Mouse (Mus musculus) ES-E14 (cell line): ENCODE data around the gene Mrps30. TPM values are rescaled to one million over a fixed set of nuclear protein-coding genes. Genes with fewer than 3 reads are reported as not detected.

ENCODE experiments used
- DNase-seq: peaks from one replicate; pipeline ENCODE4 v3.0.0-alpha.2; 2013; ENCODE audit warnings: low read depth, low spot score
- H3K27ac ChIP-seq: 2 replicates; pipeline ENCODE4 v1.5.1; 2012; ENCODE audit warnings: low read depth, mild to moderate bottlenecking, low read length, moderate library complexity, mixed read lengths; ENCODE audit not compliant: poor library complexity, insufficient read depth, severe bottlenecking
- H3K36me3 ChIP-seq: 2 replicates; pipeline ENCODE4 v1.6.1; 2012; ENCODE audit warnings: mild to moderate bottlenecking, low read length, moderate library complexity, mixed read lengths; ENCODE audit not compliant: control insufficient read depth, poor library complexity, insufficient read depth, severe bottlenecking
- H3K4me1 ChIP-seq, 2 experiments: fragments of 150-350 bp in 1 of 2; sonication (generic) in 1 of 2; 2 replicates each; pipeline ENCODE4 v1.6.1; 2012; ENCODE audit warnings: low read length in 2 of 2, mild to moderate bottlenecking in 1 of 2, mixed read lengths in 1 of 2; ENCODE audit not compliant: control insufficient read depth in 2 of 2, insufficient read depth in 2 of 2, poor library complexity in 1 of 2
- H3K4me3 ChIP-seq, 2 experiments: fragments of 150-350 bp in 1 of 2; sonication (generic) in 1 of 2; 2 replicates each; pipeline ENCODE4 v1.5.1; 2012; ENCODE audit warnings: low read length in 2 of 2, low read depth in 1 of 2, mild to moderate bottlenecking in 1 of 2, mixed read lengths in 1 of 2; ENCODE audit not compliant: insufficient read depth in 1 of 2, poor library complexity in 1 of 2, severe bottlenecking in 1 of 2
- H3K9ac ChIP-seq: 2 replicates; pipeline ENCODE4 v1.6.1; 2012; ENCODE audit warnings: low read depth, mild to moderate bottlenecking, low read length, mixed read lengths; ENCODE audit not compliant: poor library complexity, insufficient read depth, severe bottlenecking
- H3K9me3 ChIP-seq: fragments of 150-350 bp; sonication (generic); 2 replicates; pipeline ENCODE4 v1.6.1; 2012; ENCODE audit warnings: low read depth, mild to moderate bottlenecking, low read length; ENCODE audit not compliant: control insufficient read depth, insufficient read depth
- CHD2 ChIP-seq: IDR thresholded peaks from 2 replicates; pipeline ENCODE4 v1.6.1; 2014; ENCODE audit warnings: mild to moderate bottlenecking, low read depth, low read length, inconsistent platforms
- HCFC1 ChIP-seq: IDR thresholded peaks from 2 replicates; pipeline ENCODE4 v1.6.1; 2012; ENCODE audit warnings: low read length, inconsistent platforms, borderline replicate concordance; ENCODE audit not compliant: insufficient read depth
- MAFK ChIP-seq: IDR thresholded peaks from 2 replicates; pipeline ENCODE4 v1.6.1; 2014; ENCODE audit warnings: mild to moderate bottlenecking, low read depth, low read length, inconsistent platforms; ENCODE audit not compliant: insufficient read depth
- ZC3H11A ChIP-seq: IDR thresholded peaks from 2 replicates; pipeline ENCODE4 v1.6.1; 2012; ENCODE audit warnings: low read depth, mild to moderate bottlenecking, inconsistent platforms, low read length, borderline replicate concordance
- ZNF384 ChIP-seq: IDR thresholded peaks from 2 replicates; pipeline ENCODE4 v1.6.1; 2012; ENCODE audit warnings: low read depth, low read length, inconsistent platforms
- in situ Hi-C, 2 experiments: fragments of 600-800 bp; cut with MboI; formaldehyde crosslinking; loops; one replicate each; pipeline ENCODE4 v1.15.1; 2025; ENCODE audit warnings: low sequenced_read_pairs in 2 of 2, inconsistent platforms in 1 of 2; ENCODE audit not compliant: unreplicated experiment in 2 of 2
- total RNA-seq: library from RNA; depleted of rRNA; stranded (reverse); fragments of 300-350 nt; gene quantifications from 2 replicates; pipeline ENCODE4 v1.2.3, GENCODE M21; 2012

The Mrps30 gene
- total RNA-seq, 1 experiment: 29.6 TPM

DNA sequence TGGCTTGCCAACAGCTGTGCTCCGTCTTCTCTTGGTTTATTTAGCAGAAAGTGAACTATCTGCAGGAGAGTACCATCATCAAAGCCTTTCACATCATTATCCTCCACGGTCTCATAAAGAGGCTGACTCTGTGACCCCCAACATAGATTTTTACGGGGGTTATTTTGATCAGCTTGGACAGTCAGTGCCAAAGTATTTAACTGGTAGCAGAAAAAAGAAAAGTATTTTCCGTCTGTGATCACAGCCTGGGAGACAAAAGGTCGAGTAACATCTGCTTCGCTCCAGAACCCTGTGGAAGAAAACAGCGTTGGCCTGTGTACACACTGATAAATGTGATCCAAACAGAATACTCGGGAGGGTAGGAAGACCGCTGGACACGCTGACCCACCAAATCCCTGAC, 6.7 kb downstream of the Mrps30 start:
- no peak overlapping the region for H3K27ac ChIP-seq
- DNase-seq: no peak
- TF ChIP-seq ZC3H11A: no peak
- TF ChIP-seq CHD2: no peak
- TF ChIP-seq MAFK: no peak
- TF ChIP-seq ZNF384: no peak
- no peak for TF ChIP-seq HCFC1
- no peak overlapping the region for H3K9ac ChIP-seq
- H3K4me1 ChIP-seq: no peaks in the 10 kb centered on the region
- in situ Hi-C loops: no loop called here
- no peaks in the 10 kb centered on the region for H3K9me3 ChIP-seq
- no peak overlapping the region for H3K4me3 ChIP-seq
- H3K36me3 ChIP-seq: peaks cover 25% of the 10 kb centered on the region

DNA sequence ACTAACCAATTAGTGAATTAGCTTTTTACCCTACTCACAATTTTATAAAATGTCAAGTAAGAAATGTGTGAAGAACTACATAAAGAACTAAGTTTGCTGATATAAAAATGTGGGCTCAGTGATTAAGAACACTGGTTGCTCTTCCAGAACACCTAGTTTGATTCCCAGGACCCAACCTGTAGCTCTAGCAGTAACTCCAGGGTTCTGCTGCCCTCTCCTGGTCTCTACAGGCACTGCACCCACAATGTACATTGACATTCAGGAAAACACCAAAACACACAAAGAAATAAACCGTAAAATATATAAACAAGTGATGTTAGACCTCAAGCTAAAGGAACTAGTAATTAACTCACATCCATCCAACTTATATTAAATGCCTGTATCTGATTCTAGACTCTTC, 7.9 kb downstream of the Mrps30 start:
- no peak overlapping the region for H3K9ac ChIP-seq
- TF ChIP-seq HCFC1: no peak
- TF ChIP-seq CHD2: no peak
- peak; percentile 15; the same call in 1 of the 2 replicates for TF ChIP-seq ZC3H11A
- TF ChIP-seq ZNF384: no peak
- no peak for TF ChIP-seq MAFK
- in situ Hi-C loops: no loop called here
- H3K4me1 ChIP-seq: no peaks in the 10 kb centered on the region
- H3K4me3 ChIP-seq: no peak overlapping the region
- no peak overlapping the region for H3K27ac ChIP-seq
- peaks cover 25% of the 10 kb centered on the region for H3K36me3 ChIP-seq
- peak; percentile 61 for DNase-seq
- H3K9me3 ChIP-seq: no peaks in the 10 kb centered on the region

GRCm38 (mm10) chr13:118372871-118373270, 14.2 kb downstream of the Mrps30 start:
- no peak for DNase-seq
- no peak for TF ChIP-seq ZNF384
- TF ChIP-seq HCFC1: no peak
- no peak for TF ChIP-seq ZC3H11A
- TF ChIP-seq MAFK: no peak
- TF ChIP-seq CHD2: no peak
- in situ Hi-C loops: no loop called here
- Histone ChIP-seq H3K9ac (no peak overlapping the region), H3K4me1 (no peaks in the 10 kb centered on the region), H3K4me3 (no peak overlapping the region), H3K9me3 (no peaks in the 10 kb centered on the region), H3K36me3 (peaks cover 3% of the 10 kb centered on the region; the same call in 1 of the 2 replicates), H3K27ac (no peak overlapping the region)

- H3K4me1 ChIP-seq: no peaks in the 10 kb centered on the region; a peak in 1 of 4 replicates
- DNase-seq: no peak
- H3K27ac ChIP-seq: no peak overlapping the region
- no peaks in the 10 kb centered on the region for H3K36me3 ChIP-seq
- in situ Hi-C loops: no loop called here
- TF ChIP-seq CHD2 (no peak), HCFC1 (no peak), ZC3H11A (no peak), MAFK (no peak), ZNF384 (no peak)
- no peak overlapping the region for H3K4me3 ChIP-seq
- H3K9me3 ChIP-seq: no peaks in the 10 kb centered on the region
- no peak overlapping the region for H3K9ac ChIP-seq
Measured at GRCm38 (mm10) chr13:118365774-118366173, 21.3 kb downstream of the Mrps30 start.

GRCm38 (mm10) chr13:118363342-118363741, 23.7 kb downstream of the Mrps30 start:
- H3K9ac ChIP-seq: no peak overlapping the region
- H3K27ac ChIP-seq: no peak overlapping the region
- in situ Hi-C loops: no loop called here
- no peaks in the 10 kb centered on the region; a peak in 1 of 4 replicates for H3K4me1 ChIP-seq
- H3K9me3 ChIP-seq: no peaks in the 10 kb centered on the region
- DNase-seq: no peak
- H3K36me3 ChIP-seq: no peaks in the 10 kb centered on the region
- no peak overlapping the region for H3K4me3 ChIP-seq
- no peak for TF ChIP-seq HCFC1
- no peak for TF ChIP-seq ZNF384
- no peak for TF ChIP-seq MAFK
- TF ChIP-seq CHD2: no peak
- TF ChIP-seq ZC3H11A: no peak
